Mouse (Mus musculus): ENCODE results near the gene Gm28729.

Gene Gm28729

GRCm38 (mm10) chr9:96461607-96462006, 63.5 kb downstream of the Gm28729 start:
- DNase-seq (ENCODE audit: low read depth): no peak

DNA sequence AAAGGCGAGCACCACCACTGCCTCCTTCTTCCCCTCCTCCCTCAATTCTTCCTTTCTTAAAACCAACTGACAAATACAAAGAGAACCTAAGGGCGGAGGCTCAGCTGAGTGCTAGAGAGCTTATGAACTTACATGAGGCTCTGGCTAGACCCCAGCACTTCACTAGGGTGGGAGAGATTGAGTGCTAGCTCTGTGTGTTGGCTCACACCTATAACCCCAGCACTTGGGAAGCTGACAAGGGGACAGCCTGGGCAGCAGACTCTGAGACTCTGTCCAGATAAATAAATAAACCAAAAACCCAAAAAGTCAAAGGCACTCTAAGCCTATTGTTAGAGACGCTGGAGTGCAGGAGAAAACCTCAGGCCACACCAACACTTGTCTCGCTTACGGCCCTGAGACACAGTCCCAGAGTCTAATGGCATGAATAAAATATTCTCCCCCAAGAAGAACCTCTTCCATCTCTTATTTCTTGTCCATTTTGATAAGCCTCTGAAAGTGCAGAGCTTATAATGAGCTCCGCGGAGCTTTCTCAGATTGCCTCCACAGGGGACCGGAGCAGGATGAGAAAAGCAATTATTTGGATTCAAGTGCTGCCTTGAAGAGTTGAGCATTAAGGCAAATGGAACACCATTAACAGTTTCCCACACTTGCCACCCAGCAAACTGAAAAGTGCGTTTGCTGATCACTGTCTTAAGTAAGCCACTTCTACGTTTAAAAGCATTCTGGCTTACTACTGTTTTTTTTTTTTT, 64.8 kb downstream of the Gm28729 start:
- DNase-seq (ENCODE audit: low read depth): no peak

DNA sequence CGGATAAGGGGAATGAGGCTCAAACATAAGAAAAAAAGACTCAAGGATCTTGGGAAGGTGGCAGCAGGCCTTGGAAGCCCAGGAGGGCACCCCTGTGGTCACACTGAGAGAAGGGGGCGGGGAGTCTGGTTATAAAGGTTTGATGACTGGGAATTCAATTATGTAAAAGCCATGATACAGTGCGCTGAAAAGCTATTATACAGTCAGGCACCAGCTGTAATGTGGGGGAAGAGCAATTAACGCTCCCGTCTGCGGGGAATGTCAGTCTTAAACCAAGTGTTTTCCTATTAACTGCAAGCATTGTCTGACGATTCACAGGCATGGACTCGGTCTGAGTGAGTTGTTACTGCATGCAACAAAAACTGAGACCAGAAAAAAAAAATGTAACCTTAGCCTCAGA, 69.4 kb downstream of the Gm28729 start:
- DNase-seq (ENCODE audit: low read depth): no peak

- no peak for DNase-seq (ENCODE audit: low read depth)
Observed at GRCm38 (mm10) chr9:96452956-96453355, 72.1 kb downstream of the Gm28729 start.

GRCm38 (mm10) chr9:96450900-96451720, 74.0 kb downstream of the Gm28729 start:
- DNase-seq (ENCODE audit: low read depth): no peak

DNA sequence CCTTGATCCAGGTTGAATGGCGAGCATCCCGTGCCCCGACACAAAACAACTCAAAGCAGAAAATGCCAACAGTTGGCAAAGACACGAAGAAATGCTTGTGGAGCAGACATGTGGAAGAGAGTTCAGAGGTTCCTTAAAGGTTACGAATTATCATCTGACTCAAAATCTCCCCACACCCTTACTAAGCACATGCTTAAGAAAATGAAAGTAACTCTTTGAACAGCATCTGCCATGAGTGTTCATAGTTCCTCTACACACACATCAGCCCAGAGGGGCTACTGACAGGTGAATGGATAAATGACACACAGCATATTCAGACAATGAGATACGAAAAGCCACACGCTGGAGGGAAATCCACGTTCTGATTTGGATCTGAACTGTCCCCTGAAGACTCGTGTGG, 75.5 kb downstream of the Gm28729 start:
- DNase-seq (ENCODE audit: low read depth): peak; percentile 9

GRCm38 (mm10) chr9:96445351-96445750, 79.7 kb downstream of the Gm28729 start:
- no peak for DNase-seq (ENCODE audit: low read depth)

DNA sequence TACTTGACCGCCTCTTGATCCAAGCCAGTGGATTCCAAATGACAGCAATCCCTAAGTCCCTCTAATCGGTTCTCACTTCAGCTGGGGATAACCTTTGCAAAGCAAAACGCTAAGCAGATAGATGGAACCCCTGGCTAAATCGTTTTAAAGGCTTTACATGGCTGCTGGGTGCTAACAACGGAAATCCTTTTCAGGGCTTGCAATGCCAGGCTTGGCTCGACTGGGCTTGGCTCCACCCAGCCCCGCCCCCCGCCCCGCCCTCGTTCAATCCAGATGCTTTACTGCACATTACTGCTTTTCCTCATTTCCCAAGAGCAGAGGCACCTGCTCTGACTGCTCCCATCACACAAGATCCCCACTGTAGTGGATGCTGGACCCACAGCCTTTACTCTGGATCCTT, 83.0 kb downstream of the Gm28729 start:
- peak; percentile 29 for DNase-seq (ENCODE audit: low read depth)

GRCm38 (mm10) chr9:96438334-96438871, 86.7 kb downstream of the Gm28729 start:
- DNase-seq (ENCODE audit: low read depth): no peak

DNA sequence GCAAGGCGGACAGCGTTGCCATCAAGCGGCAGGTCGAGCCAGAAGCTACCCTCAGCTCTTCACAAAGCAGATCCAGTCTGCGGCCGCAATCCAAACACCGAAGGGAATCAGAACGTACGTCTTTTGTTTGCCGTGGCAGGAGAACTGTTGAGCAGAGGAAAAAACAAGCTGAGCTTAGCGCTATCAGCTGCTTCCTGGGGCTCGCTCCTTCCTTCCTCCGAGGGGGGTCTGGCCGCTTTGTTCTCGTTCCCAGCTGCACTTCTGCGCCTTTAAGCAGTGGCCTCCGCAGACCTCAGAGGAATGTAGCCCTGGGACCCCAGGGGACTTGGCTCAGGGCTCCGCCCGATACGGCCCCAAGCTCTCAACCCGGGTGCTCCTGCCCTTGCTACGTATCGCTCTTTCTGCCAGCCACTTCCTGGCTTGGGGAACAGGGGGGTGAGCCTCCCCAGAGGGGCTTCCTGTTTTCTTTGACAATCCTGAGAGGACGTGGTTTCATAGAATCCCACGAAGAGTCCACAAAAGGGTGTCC, 87.2 kb downstream of the Gm28729 start:
- peak; percentile 76 for DNase-seq (ENCODE audit: low read depth)

DNA sequence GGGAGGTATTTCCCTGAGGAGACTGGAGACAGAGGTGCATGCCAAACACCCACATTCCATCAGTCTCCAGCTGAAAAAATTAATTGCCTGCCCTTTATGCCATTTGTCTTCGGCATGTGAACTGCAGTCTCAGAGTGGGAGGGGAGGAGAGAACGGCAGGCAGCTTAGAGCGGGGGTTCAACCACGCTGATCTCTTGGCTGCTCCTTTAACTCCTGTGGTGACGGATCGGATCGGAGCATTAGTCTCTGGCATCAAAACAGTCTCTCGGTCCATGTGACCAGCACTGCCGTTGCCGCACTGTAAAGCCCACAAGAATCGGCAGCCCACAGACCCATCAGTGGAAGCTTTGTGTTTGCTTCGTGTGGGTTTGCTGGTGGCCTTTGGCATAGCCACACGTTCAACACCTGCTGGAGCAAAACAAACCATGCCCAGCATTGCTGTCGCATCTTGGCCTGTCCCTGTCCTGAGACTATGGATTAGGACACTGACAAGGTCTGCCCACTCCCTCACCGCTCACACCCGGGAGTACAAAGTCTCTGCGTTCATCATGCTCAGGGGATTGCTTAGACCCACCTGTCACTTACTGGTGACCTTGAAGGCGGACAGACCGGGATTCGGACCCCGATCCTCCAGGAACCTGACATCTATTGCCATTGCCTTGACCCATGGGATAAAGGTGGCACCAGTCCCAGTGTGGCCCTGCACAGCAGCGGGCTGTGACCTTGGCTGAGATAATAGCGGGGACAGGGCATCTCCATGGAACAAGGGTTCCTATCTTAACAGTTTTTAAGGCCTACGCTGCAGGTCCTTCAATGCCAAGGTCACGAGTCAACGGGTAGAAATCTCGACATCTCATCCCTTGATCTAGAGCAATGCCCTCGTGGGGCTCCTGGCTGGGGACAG, 87.9 kb downstream of the Gm28729 start:
- no peak for DNase-seq (ENCODE audit: low read depth)

Measured in 416B (cell line).